Mouse (Mus musculus) C2C12 (cell line): ENCODE measurements around the gene Gnai2. TPM values are rescaled to one million over a fixed set of nuclear protein-coding genes. Genes with fewer than 3 reads are reported as not detected.

ENCODE experiments used
- H3K27me3 ChIP-seq: one replicate; pipeline ENCODE4 v1.6.1; 2011; ENCODE audit not compliant: control insufficient read depth, insufficient read depth, insufficient read length
- H3K36me3 ChIP-seq: one replicate; pipeline ENCODE4 v1.6.1; 2011; ENCODE audit not compliant: control insufficient read depth, insufficient read depth
- H3K4me3 ChIP-seq: one replicate; pipeline ENCODE4 v1.5.1; 2011; ENCODE audit warnings: mild to moderate bottlenecking, control low read depth; ENCODE audit not compliant: poor library complexity, insufficient read depth, severe bottlenecking
- H3K79me2 ChIP-seq: one replicate; pipeline ENCODE4 v1.6.1; 2011; ENCODE audit not compliant: control insufficient read depth, insufficient read depth
- H3K79me3 ChIP-seq: one replicate; pipeline ENCODE4 v1.6.1; 2011; ENCODE audit warnings: low read depth, control low read depth
- H3ac ChIP-seq: one replicate; pipeline ENCODE3; 2011; ENCODE audit warnings: low read depth; ENCODE audit not compliant: control insufficient read depth, insufficient read length
- CEBPB ChIP-seq: IDR thresholded peaks from one replicate; pipeline ENCODE4 v1.6.1; 2011; ENCODE audit warnings: low read depth, mild to moderate bottlenecking, control low read depth, moderate library complexity
- CTCF ChIP-seq: IDR thresholded peaks from one replicate; pipeline ENCODE4 v1.5.1; 2011; ENCODE audit not compliant: control insufficient read depth, insufficient read depth, insufficient read length
- FOSL1 ChIP-seq: IDR thresholded peaks from one replicate; pipeline ENCODE4 v1.8.0; 2011; ENCODE audit warnings: mild to moderate bottlenecking, low read length; ENCODE audit not compliant: poor library complexity, insufficient read depth, severe bottlenecking
- MAX ChIP-seq: IDR thresholded peaks from one replicate; pipeline ENCODE4 v1.6.1; 2011; ENCODE audit warnings: mild to moderate bottlenecking, control low read depth
- MYOD1 ChIP-seq: IDR thresholded peaks from one replicate; pipeline ENCODE4 v1.6.1; 2011; ENCODE audit warnings: low read depth; ENCODE audit not compliant: control insufficient read depth, insufficient read length
- MYOG ChIP-seq: IDR thresholded peaks from one replicate; pipeline ENCODE4 v1.6.1; 2011; ENCODE audit not compliant: control insufficient read depth, insufficient read length; ENCODE audit errors: extremely low read depth
- USF1 ChIP-seq: IDR thresholded peaks from one replicate; pipeline ENCODE4 v1.6.1; 2011; ENCODE audit warnings: low read depth, mild to moderate bottlenecking, control low read depth, moderate library complexity
- polyA plus RNA-seq: library from polyadenylated mRNA; unstranded; fragments of >200 nt; fragmentation: generic; extraction: Trizol; gene quantifications from one replicate; pipeline ENCODE4 v1.2.1, GENCODE M21; 2012; ENCODE audit warnings: missing spikeins

Gene Gnai2
- polyA plus RNA-seq, 1 experiment = 449 TPM

DNA sequence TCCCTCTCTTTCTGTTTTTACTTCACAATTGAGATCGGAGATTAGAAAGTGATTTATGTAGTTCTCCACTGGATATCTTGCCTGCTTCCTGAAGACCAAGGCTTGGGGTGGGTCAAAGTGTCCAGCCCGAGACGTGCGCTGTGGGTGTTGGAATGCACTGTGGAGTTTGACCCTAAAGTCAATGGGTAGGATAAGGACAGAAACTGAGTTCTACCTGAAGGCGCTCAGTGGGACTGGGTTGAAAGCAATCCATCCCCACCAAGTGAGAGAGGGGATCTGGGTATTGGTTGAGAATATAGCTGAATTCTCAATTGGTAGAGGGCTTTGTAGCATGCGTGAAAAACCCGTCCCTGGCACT, 10.0 kb upstream of the Gnai2 start:
- no peak overlapping the region for H3ac ChIP-seq
- H3K4me3 ChIP-seq = peak overlapping the region; percentile 25
- H3K79me3 ChIP-seq = no peaks in the 10 kb centered on the region
- no peak for TF ChIP-seq MYOG
- TF ChIP-seq CEBPB = no peak
- TF ChIP-seq MYOD1 = no peak
- no peak for TF ChIP-seq FOSL1
- no peak for TF ChIP-seq USF1
- no peak for TF ChIP-seq CTCF
- TF ChIP-seq MAX = no peak
- H3K27me3 ChIP-seq = peaks cover 3% of the 10 kb centered on the region
- no peaks in the 10 kb centered on the region for H3K36me3 ChIP-seq
- no peaks in the 10 kb centered on the region for H3K79me2 ChIP-seq

- no peak for TF ChIP-seq USF1
- TF ChIP-seq CTCF = peak; percentile 96
- Histone ChIP-seq H3K27me3 (no peaks in the 10 kb centered on the region), H3K79me3 (no peaks in the 10 kb centered on the region), H3K4me3 (peak overlapping the region; percentile 25), H3ac (peak overlapping the region; percentile 58), H3K36me3 (no peaks in the 10 kb centered on the region), H3K79me2 (no peaks in the 10 kb centered on the region)
These were observed 9.5 kb upstream of the Gnai2 start for GRCm38 (mm10) chr9:107644495-107645152.

DNA sequence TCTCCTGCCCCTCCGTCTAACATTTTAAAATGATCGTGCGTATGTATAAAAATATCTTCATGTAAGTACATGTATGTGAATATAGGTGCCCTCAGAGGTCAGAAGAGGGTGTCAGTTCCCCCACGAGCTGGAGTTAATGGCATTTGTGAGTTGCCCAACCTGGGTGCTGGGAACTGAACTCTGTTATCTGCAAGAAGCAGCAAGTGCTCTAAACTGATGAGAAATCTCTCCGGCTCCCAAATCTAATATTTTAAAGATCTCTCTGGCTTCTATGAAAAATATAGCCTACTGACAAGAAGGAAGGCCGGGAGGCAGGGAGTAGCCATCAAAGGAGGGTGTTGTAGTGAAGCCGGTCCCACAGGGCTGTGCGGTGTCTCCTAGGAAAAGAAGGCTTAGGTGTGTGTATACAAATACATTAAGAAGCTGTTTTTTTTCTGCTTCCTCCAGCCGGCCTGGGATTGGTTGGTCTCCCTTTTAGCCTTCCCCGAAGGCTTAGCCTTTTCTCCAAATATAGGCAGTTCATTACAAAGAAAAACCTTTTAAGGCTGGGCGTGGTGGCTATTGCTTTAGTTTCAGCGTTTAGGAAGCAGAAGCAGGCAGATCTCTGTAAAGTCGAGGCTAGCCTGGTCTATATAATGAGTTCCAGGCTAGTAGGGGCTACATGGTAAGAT, 8.5 kb upstream of the Gnai2 start:
- Histone ChIP-seq H3ac (no peak overlapping the region), H3K4me3 (no peak overlapping the region), H3K27me3 (no peaks in the 10 kb centered on the region), H3K79me2 (no peaks in the 10 kb centered on the region), H3K79me3 (no peaks in the 10 kb centered on the region), H3K36me3 (no peaks in the 10 kb centered on the region)
- TF ChIP-seq USF1 (no peak), MYOG (no peak), MYOD1 (no peak), CTCF (no peak), FOSL1 (no peak), MAX (no peak), CEBPB (no peak)

DNA sequence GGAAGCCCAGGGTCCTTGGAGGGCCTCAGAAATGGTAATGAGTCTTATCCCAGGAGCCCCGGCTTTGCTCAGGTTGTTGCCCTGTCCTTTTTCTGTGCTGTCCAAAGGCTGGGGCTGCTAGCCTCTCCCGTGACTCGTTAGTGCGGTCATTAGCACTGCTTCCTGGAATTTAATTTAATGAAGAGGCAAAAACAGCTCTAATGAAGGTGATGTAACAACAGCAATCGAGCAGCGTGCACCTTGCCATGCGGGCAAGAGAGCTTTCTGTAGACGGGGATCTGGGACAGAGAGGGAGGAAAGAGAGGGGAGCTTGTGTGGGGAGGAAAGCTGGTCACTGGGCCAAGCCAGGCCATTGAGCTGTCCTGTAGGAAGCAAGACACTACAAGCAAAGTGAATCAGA, 6.5 kb upstream of the Gnai2 start:
- TF ChIP-seq USF1 (no peak), CTCF (no peak), MYOD1 (no peak), MAX (no peak), CEBPB (no peak), FOSL1 (no peak), MYOG (no peak)
- Histone ChIP-seq H3K79me2 (no peaks in the 10 kb centered on the region), H3K79me3 (no peaks in the 10 kb centered on the region), H3K4me3 (no peak overlapping the region), H3K36me3 (no peaks in the 10 kb centered on the region), H3ac (no peak overlapping the region), H3K27me3 (no peaks in the 10 kb centered on the region)

GRCm38 (mm10) chr9:107640257-107640772, 5.1 kb upstream of the Gnai2 start:
- no peak overlapping the region for H3K4me3 ChIP-seq

More at GRCm38 (mm10) chr9:107640257-107640772, 5.1 kb upstream of the Gnai2 start:
- no peaks in the 10 kb centered on the region for H3K79me3 ChIP-seq
- H3K36me3 ChIP-seq = no peaks in the 10 kb centered on the region
- TF ChIP-seq CTCF (no peak), FOSL1 (no peak), MYOD1 (no peak), MAX (no peak), CEBPB (no peak), MYOG (no peak), USF1 (no peak)
- no peaks in the 10 kb centered on the region for H3K27me3 ChIP-seq
- no peaks in the 10 kb centered on the region for H3K79me2 ChIP-seq
- H3ac ChIP-seq = no peak overlapping the region
